Mouse (Mus musculus): ENCODE measurements at regions not wholly inside any gene's neighbourhood (a gene's known extent, or its start where the extent isn't known, plus 50 kb on each side); places are given as distances from the start of the nearest gene placed in this dataset.

DNA sequence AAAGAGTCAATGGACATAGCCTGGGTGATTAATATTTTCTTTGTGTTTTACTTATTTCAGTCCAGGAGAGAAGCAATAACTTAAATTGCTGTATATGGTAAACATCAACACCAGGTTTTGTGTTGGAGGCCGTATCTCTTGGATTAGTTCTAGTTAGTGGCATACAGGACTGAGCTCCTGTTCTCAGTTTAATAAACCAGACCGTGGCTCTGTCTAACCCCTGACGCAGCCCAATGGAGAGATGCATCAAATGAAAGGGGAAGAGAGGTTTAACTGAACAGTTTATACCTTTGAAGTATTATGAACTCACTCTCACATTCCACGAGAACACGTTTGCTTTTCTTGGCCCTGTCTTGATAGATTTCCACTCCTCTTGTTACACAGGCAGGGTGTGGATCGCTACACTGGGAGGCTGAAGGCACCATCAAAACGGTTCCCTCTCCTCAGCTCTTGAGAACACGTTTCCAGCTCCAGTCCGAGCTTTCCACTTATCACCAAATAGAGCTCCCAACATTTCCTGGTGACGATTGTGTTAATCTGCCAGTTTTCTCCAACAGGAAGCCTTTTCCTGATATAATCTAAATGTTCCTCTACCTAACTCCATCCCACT lies 54.0 kb upstream of the Cerkl start:
- H3K36me3 ChIP-seq, result no peaks in the 10 kb centered on the region
- H3K27ac ChIP-seq (replicated peaks), result no peak overlapping the region
- H3K4me3 ChIP-seq, result no peak overlapping the region
- H3K27me3 ChIP-seq, result no peaks in the 10 kb centered on the region
- H3K4me1 ChIP-seq, result peaks cover 7% of the 10 kb centered on the region; the same call in 1 of the 2 replicates
- no peak for ATAC-seq (replicated peaks)
- no peaks in the 10 kb centered on the region for H3K9me3 ChIP-seq
- no peak overlapping the region for H3K9ac ChIP-seq (replicated peaks)
- no peak overlapping the region for H3K4me2 ChIP-seq (replicated peaks)
- WGBS, result 82% methylated on average over 10 of the region's 10 CpGs

GRCm38 (mm10) chr2:79511108-79511507 lies 54.5 kb upstream of the Cerkl start:
- H3K4me3 ChIP-seq, result no peak overlapping the region
- no peaks in the 10 kb centered on the region for H3K9me3 ChIP-seq
- WGBS, result 81% methylated on average over 6 of the region's 6 CpGs
- no peak overlapping the region for H3K27ac ChIP-seq (replicated peaks)
- peaks cover 7% of the 10 kb centered on the region; the same call in 1 of the 2 replicates for H3K4me1 ChIP-seq
- H3K27me3 ChIP-seq, result no peaks in the 10 kb centered on the region
- ATAC-seq (replicated peaks), result no peak
- H3K36me3 ChIP-seq, result no peaks in the 10 kb centered on the region
- no peak overlapping the region for H3K9ac ChIP-seq (replicated peaks)
- H3K4me2 ChIP-seq (replicated peaks), result no peak overlapping the region

DNA sequence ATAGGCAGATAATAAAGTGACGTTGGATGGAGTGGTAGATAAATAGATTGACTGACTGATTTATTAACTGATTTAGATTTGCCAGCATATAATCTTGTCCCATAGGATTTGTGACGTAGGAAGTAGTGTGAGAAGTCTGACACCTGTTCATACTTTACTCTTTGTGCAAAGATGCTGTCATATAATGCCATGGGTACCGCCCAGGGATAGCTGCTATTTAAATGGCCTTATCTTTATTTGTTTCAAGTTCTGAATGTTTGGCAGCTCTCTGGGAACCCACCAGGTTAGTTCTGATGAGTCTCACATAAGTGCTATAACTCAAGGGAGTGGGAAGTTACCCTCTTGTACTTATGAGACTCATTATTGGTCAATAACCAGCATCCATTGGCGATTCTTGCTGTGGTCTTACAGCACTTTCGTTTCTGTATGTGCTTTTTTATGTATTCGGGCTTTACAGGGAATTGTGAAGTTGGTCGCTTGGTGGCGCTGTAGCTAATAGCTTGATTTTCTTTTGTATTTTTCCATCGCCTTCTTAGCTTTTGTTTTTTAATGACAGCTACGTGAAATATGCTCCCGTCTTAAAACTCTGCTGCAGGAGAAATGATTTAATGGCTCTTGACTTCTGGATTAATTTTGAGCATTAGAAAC lies 55.2 kb upstream of the Cerkl start:
- WGBS, result 26% methylated on average over 11 of the region's 11 CpGs
- 0 out of 2 replicates have a peak, but pooled peaks have one; percentile 23 for ATAC-seq (replicated peaks)
- H3K4me2 ChIP-seq (replicated peaks), result no peak overlapping the region; the same call in 1 of the 2 replicates

DNA sequence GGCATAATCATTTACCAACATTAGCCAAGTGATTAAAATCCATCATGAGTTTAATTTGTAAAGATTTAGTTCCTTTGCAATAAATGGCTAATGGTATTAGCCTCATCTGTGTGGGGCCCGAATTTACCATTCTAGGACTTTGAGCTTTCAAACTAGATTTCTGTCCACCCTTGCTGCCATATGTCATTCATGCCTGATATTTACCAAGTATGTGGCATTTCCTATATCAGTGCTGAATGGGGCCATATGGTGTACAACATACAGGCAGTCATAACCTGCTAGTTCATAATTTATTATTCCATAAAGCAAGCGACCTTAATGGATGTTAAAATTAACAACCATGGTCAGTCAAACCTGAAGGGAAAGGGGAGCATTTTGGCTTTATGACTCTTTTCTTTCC lies 55.8 kb upstream of the Cerkl start:
- H3K4me2 ChIP-seq (replicated peaks), result no peak overlapping the region; the same call in 1 of the 2 replicates
- WGBS, result 74% methylated on average over 2 of the region's 2 CpGs
- 0 out of 2 replicates have a peak, but pooled peaks have one; percentile 29 for ATAC-seq (replicated peaks)

More for the DNA sequence above, 55.2 kb upstream of the Cerkl start:
- Histone ChIP-seq H3K9me3 (no peaks in the 10 kb centered on the region), H3K27ac (replicated peaks) (no peak overlapping the region), H3K4me3 (no peak overlapping the region), H3K36me3 (no peaks in the 10 kb centered on the region), H3K9ac (replicated peaks) (no peak overlapping the region), H3K4me1 (peaks cover 7% of the 10 kb centered on the region; the same call in 1 of the 2 replicates), H3K27me3 (no peaks in the 10 kb centered on the region)

GRCm38 (mm10) chr2:79513726-79514125 lies 57.1 kb upstream of the Cerkl start:
- 68% methylated on average over 3 of the region's 3 CpGs for WGBS

More for the DNA sequence above, 55.8 kb upstream of the Cerkl start:
- Histone ChIP-seq H3K27me3 (no peaks in the 10 kb centered on the region), H3K4me1 (peaks cover 7% of the 10 kb centered on the region; the same call in 1 of the 2 replicates), H3K9ac (replicated peaks) (no peak overlapping the region), H3K9me3 (no peaks in the 10 kb centered on the region), H3K36me3 (no peaks in the 10 kb centered on the region), H3K4me3 (no peak overlapping the region), H3K27ac (replicated peaks) (no peak overlapping the region)

DNA sequence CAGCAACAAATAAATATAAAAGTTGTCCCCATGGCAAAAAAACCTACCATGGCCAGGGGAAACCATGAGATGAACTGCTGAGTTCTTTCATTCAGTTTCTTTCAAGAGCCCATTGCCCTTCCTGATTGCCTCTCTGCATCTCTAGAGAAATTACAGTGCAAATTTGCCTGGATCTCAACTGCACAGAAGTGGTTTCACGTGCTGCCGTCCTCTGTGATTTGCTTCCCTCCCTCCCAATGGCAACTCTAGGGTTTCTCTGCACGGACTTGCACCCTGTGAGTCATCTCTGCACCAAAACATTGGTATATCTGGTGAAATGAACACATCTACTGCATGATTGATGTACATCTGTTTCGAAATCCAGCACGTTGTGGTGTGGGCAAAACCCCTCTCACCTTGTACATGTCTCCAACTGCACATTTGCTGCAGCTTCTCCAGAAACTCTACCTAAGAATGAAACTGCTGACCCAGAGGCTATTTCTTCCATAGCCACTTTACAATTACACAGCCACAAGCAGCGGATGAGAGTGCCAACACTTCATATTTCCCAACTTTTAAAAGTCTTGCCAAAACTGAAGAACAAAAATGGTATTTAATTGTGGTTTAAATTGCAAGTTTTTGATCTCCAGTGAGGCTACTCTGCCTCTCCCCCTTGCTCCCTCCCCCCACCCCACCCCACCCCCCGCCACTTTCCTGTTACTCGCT lies 61.6 kb upstream of the Cerkl start:
- no peaks in the 10 kb centered on the region for H3K36me3 ChIP-seq
- WGBS, result 79% methylated on average over 8 of the region's 8 CpGs
- no peak overlapping the region for H3K9ac ChIP-seq (replicated peaks)
- no peak overlapping the region for H3K27ac ChIP-seq (replicated peaks)
- no peak for ATAC-seq (replicated peaks)
- no peaks in the 10 kb centered on the region for H3K9me3 ChIP-seq
- no peaks in the 10 kb centered on the region for H3K27me3 ChIP-seq
- H3K4me1 ChIP-seq, result no peaks in the 10 kb centered on the region
- no peak overlapping the region for H3K4me2 ChIP-seq (replicated peaks)
- no peak overlapping the region for H3K4me3 ChIP-seq

More at GRCm38 (mm10) chr2:79513726-79514125, 57.1 kb upstream of the Cerkl start:
- H3K27ac ChIP-seq (replicated peaks), result no peak overlapping the region
- no peaks in the 10 kb centered on the region for H3K36me3 ChIP-seq
- no peaks in the 10 kb centered on the region for H3K27me3 ChIP-seq
- no peak overlapping the region for H3K4me3 ChIP-seq
- no peak overlapping the region for H3K4me2 ChIP-seq (replicated peaks)
- H3K9me3 ChIP-seq, result no peaks in the 10 kb centered on the region
- ATAC-seq (replicated peaks), result no peak
- peaks cover 7% of the 10 kb centered on the region; the same call in 1 of the 2 replicates for H3K4me1 ChIP-seq
- H3K9ac ChIP-seq (replicated peaks), result no peak overlapping the region

- 31% methylated on average over 6 of the region's 6 CpGs for WGBS
- Histone ChIP-seq H3K4me1 (no peaks in the 10 kb centered on the region), H3K27ac (replicated peaks) (no peak overlapping the region), H3K9ac (replicated peaks) (no peak overlapping the region), H3K27me3 (no peaks in the 10 kb centered on the region), H3K4me2 (replicated peaks) (no peak overlapping the region), H3K9me3 (no peaks in the 10 kb centered on the region), H3K36me3 (no peaks in the 10 kb centered on the region), H3K4me3 (no peak overlapping the region)
- no peak for ATAC-seq (replicated peaks)
These were observed 63.3 kb upstream of the Cerkl start for GRCm38 (mm10) chr2:79519799-79520449.

DNA sequence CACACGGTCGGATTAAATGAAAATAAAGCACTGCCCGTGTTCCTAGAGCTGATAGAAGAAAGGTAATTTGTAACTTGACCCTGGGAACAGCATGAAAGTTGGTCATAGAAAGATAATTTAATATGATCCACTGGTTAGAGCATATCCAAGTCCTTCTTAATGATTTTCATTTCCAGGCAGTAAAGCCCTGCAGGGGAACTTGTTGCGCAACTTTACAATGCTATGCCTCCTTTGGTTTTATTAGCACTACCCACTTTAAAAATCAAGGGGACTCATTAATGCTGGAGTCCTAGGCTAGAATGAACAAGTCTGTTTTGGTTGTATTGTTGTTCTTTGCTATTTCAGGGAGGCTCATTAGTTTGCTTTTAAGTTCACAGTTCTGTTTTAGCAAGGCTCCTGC lies 66.9 kb upstream of the Cerkl start:
- H3K9ac ChIP-seq (replicated peaks), result no peak overlapping the region
- 82% methylated on average over 4 of the region's 4 CpGs for WGBS
- H3K27me3 ChIP-seq, result no peaks in the 10 kb centered on the region
- no peak overlapping the region for H3K4me2 ChIP-seq (replicated peaks)
- no peak overlapping the region for H3K27ac ChIP-seq (replicated peaks)
- H3K36me3 ChIP-seq, result no peaks in the 10 kb centered on the region
- H3K4me3 ChIP-seq, result no peak overlapping the region
- H3K9me3 ChIP-seq, result no peaks in the 10 kb centered on the region
- ATAC-seq (replicated peaks), result no peak
- H3K4me1 ChIP-seq, result no peaks in the 10 kb centered on the region

GRCm38 (mm10) chr2:79527529-79527928 lies 70.9 kb upstream of the Cerkl start:
- Histone ChIP-seq H3K27me3 (no peaks in the 10 kb centered on the region), H3K4me2 (replicated peaks) (no peak overlapping the region), H3K4me3 (no peak overlapping the region), H3K9ac (replicated peaks) (no peak overlapping the region), H3K27ac (replicated peaks) (no peak overlapping the region), H3K4me1 (peaks cover 8% of the 10 kb centered on the region), H3K36me3 (no peaks in the 10 kb centered on the region), H3K9me3 (no peaks in the 10 kb centered on the region)
- 12% methylated on average over 5 of the region's 5 CpGs for WGBS
- no peak for ATAC-seq (replicated peaks)

- H3K27ac ChIP-seq (replicated peaks), result no peak overlapping the region
- no peak overlapping the region for H3K4me3 ChIP-seq
- no peaks in the 10 kb centered on the region for H3K36me3 ChIP-seq
- H3K27me3 ChIP-seq, result no peaks in the 10 kb centered on the region
- WGBS, result 32% methylated on average over 18 of the region's 18 CpGs
- H3K4me2 ChIP-seq (replicated peaks), result no peak overlapping the region
- H3K4me1 ChIP-seq, result peaks cover 8% of the 10 kb centered on the region
- H3K9ac ChIP-seq (replicated peaks), result no peak overlapping the region
- H3K9me3 ChIP-seq, result no peaks in the 10 kb centered on the region
- ATAC-seq (replicated peaks), result peak; percentile 59
These were observed 71.9 kb upstream of the Cerkl start for GRCm38 (mm10) chr2:79528347-79528990.

GRCm38 (mm10) chr2:79529185-79529584 lies 72.6 kb upstream of the Cerkl start:
- Histone ChIP-seq H3K36me3 (no peaks in the 10 kb centered on the region), H3K4me3 (no peak overlapping the region), H3K9me3 (no peaks in the 10 kb centered on the region), H3K27ac (replicated peaks) (no peak overlapping the region), H3K4me2 (replicated peaks) (no peak overlapping the region), H3K27me3 (no peaks in the 10 kb centered on the region), H3K9ac (replicated peaks) (no peak overlapping the region), H3K4me1 (peaks cover 8% of the 10 kb centered on the region)
- ATAC-seq (replicated peaks), result no peak
- 6% methylated on average over 2 of the region's 2 CpGs for WGBS

Measured in forebrain, embryonic 15.5 days (tissue).